Mouse (Mus musculus) layer of hippocampus, postnatal 14 days (tissue): ENCODE data around the gene Rtn4r. TPM values are rescaled to one million over a fixed set of nuclear protein-coding genes. Genes with fewer than 3 reads are reported as not detected.
A peak's percentile ranks its signal among the peaks of the same experiment; 100 is the strongest.
"Not testable (repeated sequence)": the region's sequence is repeated elsewhere in the genome, so short reads cannot be mapped to it uniquely, and the experiment has no call there.

Experiments
- DNase-seq, 2 experiments: peaks; one replicate each; pipeline ENCODE4 v3.0.0; 2021 to 2022; ENCODE audit warnings: low spot score in 2 of 2, mixed read lengths in 1 of 2
- microRNA-seq, 2 experiments: library from miRNA; unstranded; fragments of <30 nt; microRNA quantifications; one replicate each; pipeline ENCODE4 v1.2.0; 2021
- total RNA-seq, 2 experiments: library from RNA; stranded (reverse); gene quantifications; 2 replicates each; pipeline ENCODE4 v1.2.3; 2021

Gene Rtn4r
- total RNA-seq, 2 experiments from 2014 or later: 77.1 to 85.6 TPM

DNA sequence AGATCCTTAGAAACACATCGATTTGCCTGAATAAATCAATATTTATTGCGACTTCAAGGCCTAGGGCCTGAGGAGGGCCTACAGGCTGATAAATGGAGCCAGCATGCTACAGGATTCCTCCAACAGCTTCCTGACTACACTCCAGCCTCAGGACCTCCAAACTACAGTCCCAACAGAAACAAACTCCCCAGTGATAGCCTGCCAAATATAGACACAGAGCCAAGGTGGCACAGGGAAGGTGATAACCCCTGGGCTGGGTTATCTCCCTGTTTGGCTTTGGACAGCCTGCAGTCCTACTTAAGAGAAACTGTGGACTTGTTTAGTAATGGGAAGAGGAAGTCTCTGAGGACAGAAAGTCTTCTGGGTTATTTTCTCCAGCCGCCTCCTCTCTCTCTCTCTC is 59.8 kb downstream of the Rtn4r start:
- DNase-seq: no peak

DNA sequence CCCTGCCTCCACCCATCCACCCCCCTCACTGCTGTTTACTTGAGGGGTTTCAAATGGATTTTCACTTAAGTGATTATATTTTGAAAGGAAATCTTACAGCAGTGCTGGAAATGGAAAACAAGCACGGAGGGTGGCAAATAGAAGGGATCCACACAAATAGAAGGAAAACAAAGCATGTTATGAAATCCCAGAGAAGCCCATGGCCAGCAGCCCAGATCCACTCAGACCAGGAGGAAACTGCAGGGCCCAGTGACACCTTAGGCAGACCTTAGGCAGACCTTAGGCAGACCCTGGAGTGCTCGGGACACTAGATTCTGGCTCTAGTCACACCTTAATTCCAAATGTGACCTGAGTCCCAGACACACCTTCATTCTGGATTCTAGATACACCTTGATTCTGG is 63.6 kb downstream of the Rtn4r start:
- no peak for DNase-seq

DNA sequence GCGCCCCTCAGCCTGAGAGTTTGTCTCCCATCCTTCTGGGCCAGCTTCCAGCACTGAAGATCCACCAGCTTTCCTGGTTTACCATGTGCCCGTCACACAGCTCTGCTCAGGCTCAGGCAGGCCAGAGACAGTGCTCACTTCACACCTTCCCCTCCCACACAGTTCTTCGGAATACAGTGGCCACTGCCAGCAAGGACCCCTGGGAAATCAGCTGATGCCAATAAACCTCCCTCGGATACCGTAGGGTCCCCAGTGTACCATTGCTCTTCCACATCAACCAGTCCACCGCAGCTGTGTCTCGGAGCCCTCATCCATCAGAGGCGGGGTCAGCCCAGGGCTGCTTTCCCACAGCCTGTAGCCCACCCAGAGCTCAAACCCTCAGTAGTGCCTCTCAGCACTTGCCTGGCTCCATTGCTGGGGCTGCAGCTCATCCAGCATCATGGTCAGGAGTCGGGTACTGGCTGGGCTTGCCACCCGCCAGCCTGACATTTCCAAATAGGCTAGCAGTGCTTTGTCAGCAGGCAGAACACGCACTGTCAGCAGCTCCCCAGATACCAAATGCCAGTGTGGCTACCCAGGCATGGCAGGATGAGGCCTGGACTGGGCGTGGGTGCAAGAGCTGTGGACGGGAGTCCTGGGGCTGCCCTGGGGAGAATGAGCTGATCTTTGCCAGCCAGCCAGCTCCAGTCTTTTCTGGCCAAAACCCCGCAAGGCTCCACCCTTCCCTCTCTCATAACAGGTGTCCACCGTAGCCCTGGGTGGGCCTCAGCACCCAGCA is 67.0 kb downstream of the Rtn4r start:
- no peak for DNase-seq

DNA sequence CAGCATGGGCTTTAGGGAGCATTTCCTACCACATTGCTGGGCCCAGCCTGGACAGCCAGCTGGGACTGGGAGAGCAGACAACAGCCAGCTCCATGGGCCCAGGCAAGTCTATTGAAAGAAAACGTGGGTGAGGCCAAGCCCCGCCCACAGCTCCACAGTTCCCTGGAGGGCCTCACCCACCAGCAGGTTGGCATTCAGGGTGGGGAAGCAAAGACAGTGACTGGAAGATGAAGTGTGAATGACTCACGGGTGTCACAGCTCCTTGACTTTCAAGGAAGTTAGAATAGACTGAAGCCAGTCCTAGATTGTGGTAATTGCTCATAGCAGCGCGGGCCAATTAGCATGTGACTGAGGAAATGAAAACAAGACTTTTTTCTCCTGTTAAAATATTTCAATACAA is 67.6 kb downstream of the Rtn4r start:
- peak; percentile 48 to 55 for DNase-seq

DNA sequence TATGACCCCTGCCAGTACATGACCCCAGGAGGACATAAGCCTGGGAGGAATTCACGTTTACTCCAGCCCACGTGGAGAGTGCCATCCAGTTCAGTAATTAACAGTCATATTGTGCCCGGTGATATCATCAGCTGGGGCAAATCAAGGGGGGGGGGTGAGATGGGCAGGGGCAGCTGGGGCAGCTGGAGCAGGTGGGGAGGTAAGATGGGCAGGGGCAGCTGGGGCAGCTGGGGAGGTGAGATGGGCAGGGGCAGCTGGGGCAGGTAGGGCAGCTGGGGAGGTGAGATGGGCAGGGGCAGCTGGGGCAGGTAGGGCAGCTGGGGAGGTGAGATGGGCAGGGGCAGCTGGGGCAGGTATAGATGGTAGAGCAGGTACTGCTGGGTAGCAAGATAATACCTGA is 68.1 kb downstream of the Rtn4r start:
- not testable (repeated sequence) for DNase-seq

DNA sequence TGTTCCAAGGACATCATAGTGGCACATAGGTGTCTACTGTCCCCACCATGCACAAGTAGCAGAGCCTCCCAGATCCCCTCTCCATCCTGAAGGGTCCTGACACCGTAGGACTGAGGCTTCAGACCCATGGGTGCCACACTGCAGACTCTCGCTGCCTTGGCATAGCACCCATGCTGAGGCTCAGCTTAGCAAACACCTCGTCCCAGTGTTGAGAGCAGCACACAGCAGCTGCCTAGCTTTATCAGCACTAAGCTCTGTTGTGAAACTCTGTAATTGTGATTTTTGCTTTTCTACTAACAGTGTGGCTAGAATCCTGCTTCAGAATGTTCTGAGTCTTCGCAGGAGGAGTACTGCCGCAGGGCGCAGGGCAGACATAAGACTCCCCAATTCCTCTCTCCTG is 70.4 kb downstream of the Rtn4r start:
- no peak for DNase-seq

- DNase-seq: no peak
Observed at GRCm38 (mm10) chr16:18198365-18199098, 71.1 kb downstream of the Rtn4r start.

- DNase-seq: no peak
Observed at GRCm38 (mm10) chr16:18200062-18200461, 72.6 kb downstream of the Rtn4r start.

GRCm38 (mm10) chr16:18201620-18202019 is 74.2 kb downstream of the Rtn4r start:
- DNase-seq: no peak

Small RNAs within 50 kb of the gene (microRNA-seq; reads per million reads assigned to microRNA genes)
- gene Mir6366: 0 reads per million in 2 experiments

Other genes with a start within 250 kb of the Rtn4r start
- 1 to 10 TPM; 1.9 to 2.4 TPM for gene Gm20518, start 236.0 kb upstream of the Rtn4r start, total RNA-seq
- gene Tssk1, start 233.4 kb upstream of the Rtn4r start, total RNA-seq: not detected
- 100 to 1,000 TPM; 105 to 111 TPM for gene Dgcr2, start 229.1 kb upstream of the Rtn4r start, total RNA-seq
- not detected for gene Tssk2, start 229.0 kb upstream of the Rtn4r start, total RNA-seq
- gene Ess2, start 216.3 kb upstream of the Rtn4r start, total RNA-seq: 10 to 100 TPM; 27.8 to 32.2 TPM
- gene Gsc2, start 212.6 kb upstream of the Rtn4r start, total RNA-seq: not detected
- gene Slc25a1, start 199.4 kb upstream of the Rtn4r start, total RNA-seq: 10 to 100 TPM; 60.4 to 61.2 TPM
- under 1 TPM in 1 of 2 experiments, not detected in 1; 0.99 TPM for gene Vpreb2, start 147.2 kb upstream of the Rtn4r start, total RNA-seq
- 10 to 100 TPM; 85.1 to 86.3 TPM for gene Dgcr6, start 74.8 kb upstream of the Rtn4r start, total RNA-seq
- gene Prodh, start 37.4 kb upstream of the Rtn4r start, total RNA-seq: 10 to 100 TPM; 31.0 to 43.6 TPM
- gene Ccdc188, start 90.2 kb downstream of the Rtn4r start, total RNA-seq: not detected
- 10 to 100 TPM; 84.1 to 84.6 TPM for gene Zdhhc8, start 107.5 kb downstream of the Rtn4r start, total RNA-seq
- 10 to 100 TPM; 44.6 to 61.7 TPM for gene Trmt2a, start 121.0 kb downstream of the Rtn4r start, total RNA-seq
- gene Ranbp1, start 121.1 kb downstream of the Rtn4r start, total RNA-seq: 100 to 1,000 TPM in 1 of 2 experiments, 10 to 100 TPM in 1; 98.3 to 104 TPM
- not detected for gene Gm49776, start 130.7 kb downstream of the Rtn4r start, total RNA-seq
- gene Dgcr8, start 161.6 kb downstream of the Rtn4r start, total RNA-seq: 10 to 100 TPM; 35.9 to 44.0 TPM
- 100 to 1,000 TPM; 106 to 114 TPM for gene Tango2, start 220.5 kb downstream of the Rtn4r start, total RNA-seq
- gene Arvcf, start 220.5 kb downstream of the Rtn4r start, total RNA-seq: 10 to 100 TPM; 43.3 to 46.4 TPM